Mouse (Mus musculus): Measurements from ENCODE around the gene Clock.

GRCm38 (mm10) chr5:76216691-76217090, 87.9 kb downstream of the Clock start:
- TF ChIP-seq CTCF (IDR thresholded peaks at IDR 0.05), result no peak
- no peak for TF ChIP-seq EP300 (IDR thresholded peaks at IDR 0.05; ENCODE audit: insufficient read depth, low read depth, low read length)
- TF ChIP-seq POLR2A (IDR thresholded peaks at IDR 0.05; ENCODE audit: insufficient read depth, low read depth, low read length), result no peak
